Mouse (Mus musculus) neural tube, embryonic 11.5 days (tissue): ENCODE measurements around the gene Bmpr2. TPM values are rescaled to one million over a fixed set of nuclear protein-coding genes. Genes with fewer than 3 reads are reported as not detected.

Source experiments
- ATAC-seq: fragments of 200-750 bp; cut with Nextera tagmentation; 2 replicates; pipeline ENCODE4 v1.8.0; 2017; ENCODE audit warnings: moderate number of reproducible peaks, mild to moderate bottlenecking, moderate TSS enrichment, moderate library complexity; ENCODE audit not compliant: insufficient read depth, low FRiP score, low TSS enrichment
- DNase-seq: peaks from one replicate; pipeline ENCODE4 v3.0.0-alpha.2; 2015; ENCODE audit warnings: low spot score
- H3K27ac ChIP-seq: fragments of 300-500 bp; sonication (generic); 2 replicates; pipeline ENCODE4 v1.5.1; 2014; ENCODE audit warnings: low read depth, mild to moderate bottlenecking, low read length
- H3K27me3 ChIP-seq: fragments of 300-500 bp; sonication (generic); 2 replicates; pipeline ENCODE4 v1.6.1; 2014; ENCODE audit warnings: mild to moderate bottlenecking, low read length, mixed read lengths; ENCODE audit not compliant: control insufficient read depth, insufficient read depth
- H3K36me3 ChIP-seq: fragments of 300-500 bp; sonication (generic); 2 replicates; pipeline ENCODE4 v1.6.1; 2014; ENCODE audit warnings: mild to moderate bottlenecking, low read length, moderate library complexity, mixed read lengths; ENCODE audit not compliant: control insufficient read depth, insufficient read depth
- H3K4me1 ChIP-seq: fragments of 300-500 bp; sonication (generic); 2 replicates; pipeline ENCODE4 v1.6.1; 2014; ENCODE audit warnings: low read length, mixed read lengths; ENCODE audit not compliant: control insufficient read depth, insufficient read depth
- H3K4me2 ChIP-seq: fragments of 300-500 bp; sonication (generic); 2 replicates; pipeline ENCODE4 v1.6.1; 2014; ENCODE audit warnings: low read depth, mild to moderate bottlenecking, moderate library complexity
- H3K4me3 ChIP-seq: fragments of 300-500 bp; sonication (generic); 2 replicates; pipeline ENCODE4 v1.5.1; 2014; ENCODE audit warnings: low read depth, low read length
- H3K9ac ChIP-seq: fragments of 300-500 bp; sonication (generic); 2 replicates; pipeline ENCODE4 v1.6.1; 2014; ENCODE audit warnings: mild to moderate bottlenecking, low read length
- H3K9me3 ChIP-seq: fragments of 300-500 bp; sonication (generic); 2 replicates; pipeline ENCODE4 v1.6.1; 2016; ENCODE audit warnings: low read length; ENCODE audit not compliant: control insufficient read depth
- WGBS: fragments of 180-500 bp; shearing (Covaris S2); extraction: QIAGEN DNeasy Blood & Tissue Kit; methylation state at CpG from one replicate; pipeline ENCODE4 v1.1.7; 2014; 5-methylcytosine and 5-hydroxymethylcytosine counted together
- polyA plus RNA-seq: library from polyadenylated mRNA; unstranded; fragments of >200 nt; fragmentation: Nextera tagmentation; extraction: Ambion mirVana; gene quantifications from 2 replicates; pipeline ENCODE4 v1.2.1, GENCODE M21; 2014

The Bmpr2 gene
- polyA plus RNA-seq = 12.7 and 14.3 TPM in 2 replicates

- WGBS = under 1% methylated on average over 61 of the region's 75 CpGs
- peak within 1 kb of the TSS; percentile 77 for H3K4me2 ChIP-seq
- H3K27ac ChIP-seq = peak within 1 kb of the TSS; percentile 99
- H3K27me3 ChIP-seq = no peaks in the 10 kb centered on the region
- H3K4me3 ChIP-seq = peak within 1 kb of the TSS; percentile 58
- DNase-seq (peak; percentile 90), ATAC-seq (peak; percentile 94)
- H3K9ac ChIP-seq = peak within 1 kb of the TSS; percentile 97
- H3K9me3 ChIP-seq = no peaks in the 10 kb centered on the region
- H3K36me3 ChIP-seq = no peaks in the 10 kb centered on the region
- H3K4me1 ChIP-seq = peaks cover 6% of the 10 kb centered on the region
These were observed at the start of gene Bmpr2 for GRCm38 (mm10) chr1:59763164-59763768. Gene Bmpr2, plus strand, starts transcription at chr1:59763400.

GRCm38 (mm10) chr1:59719900-59720299 lies 43.3 kb upstream of the Bmpr2 start:
- Histone ChIP-seq H3K9ac (no peak overlapping the region), H3K4me1 (no peaks in the 10 kb centered on the region), H3K4me2 (no peak overlapping the region), H3K36me3 (peaks cover 2% of the 10 kb centered on the region), H3K9me3 (no peaks in the 10 kb centered on the region), H3K4me3 (no peak overlapping the region), H3K27ac (no peak overlapping the region), H3K27me3 (no peaks in the 10 kb centered on the region)
- WGBS = 52% methylated on average over 4 of the region's 4 CpGs
- DNase-seq = no peak
- ATAC-seq = no peak

GRCm38 (mm10) chr1:59725661-59726060 lies 37.5 kb upstream of the Bmpr2 start:
- Histone ChIP-seq H3K4me2 (no peak overlapping the region), H3K4me3 (no peak overlapping the region), H3K27me3 (no peaks in the 10 kb centered on the region), H3K36me3 (no peaks in the 10 kb centered on the region), H3K4me1 (no peaks in the 10 kb centered on the region), H3K9me3 (no peaks in the 10 kb centered on the region), H3K27ac (no peak overlapping the region), H3K9ac (no peak overlapping the region)
- 65% methylated on average over 4 of the region's 4 CpGs for WGBS
- ATAC-seq (no peak), DNase-seq (no peak)

GRCm38 (mm10) chr1:59730106-59730505 lies 33.1 kb upstream of the Bmpr2 start:
- 93% methylated on average over 8 of the region's 8 CpGs for WGBS
- no peak for ATAC-seq
- no peak overlapping the region for H3K27ac ChIP-seq
- H3K9me3 ChIP-seq = no peaks in the 10 kb centered on the region
- no peak overlapping the region for H3K4me2 ChIP-seq
- no peak overlapping the region for H3K4me3 ChIP-seq
- H3K27me3 ChIP-seq = no peaks in the 10 kb centered on the region
- no peaks in the 10 kb centered on the region for H3K4me1 ChIP-seq
- no peak for DNase-seq
- no peak overlapping the region for H3K9ac ChIP-seq
- no peaks in the 10 kb centered on the region for H3K36me3 ChIP-seq

- Histone ChIP-seq H3K4me2 (no peak overlapping the region), H3K4me3 (no peak overlapping the region), H3K9me3 (no peaks in the 10 kb centered on the region), H3K27me3 (no peaks in the 10 kb centered on the region), H3K9ac (no peak overlapping the region), H3K36me3 (no peaks in the 10 kb centered on the region), H3K27ac (no peak overlapping the region), H3K4me1 (no peaks in the 10 kb centered on the region)
- no peak for DNase-seq
- ATAC-seq = no peak
- 79% methylated on average over 4 of the region's 4 CpGs for WGBS
These were observed 32.5 kb upstream of the Bmpr2 start for GRCm38 (mm10) chr1:59730737-59731136.

- H3K4me1 ChIP-seq = no peaks in the 10 kb centered on the region
- H3K27me3 ChIP-seq = no peaks in the 10 kb centered on the region
- no peaks in the 10 kb centered on the region for H3K9me3 ChIP-seq
- no peak overlapping the region for H3K4me2 ChIP-seq
- no peaks in the 10 kb centered on the region for H3K36me3 ChIP-seq
- H3K9ac ChIP-seq = no peak overlapping the region
- ATAC-seq (no peak), DNase-seq (no peak)
- no peak overlapping the region for H3K4me3 ChIP-seq
- WGBS = 85% methylated on average over 6 of the region's 6 CpGs
- no peak overlapping the region for H3K27ac ChIP-seq
These were observed 29.1 kb upstream of the Bmpr2 start for GRCm38 (mm10) chr1:59734076-59734475.

GRCm38 (mm10) chr1:59738768-59739414 lies 24.3 kb upstream of the Bmpr2 start:
- no peak for DNase-seq
- Histone ChIP-seq H3K4me3 (no peak overlapping the region), H3K27ac (no peak overlapping the region), H3K36me3 (no peaks in the 10 kb centered on the region), H3K4me1 (no peaks in the 10 kb centered on the region), H3K27me3 (no peaks in the 10 kb centered on the region), H3K9me3 (no peaks in the 10 kb centered on the region), H3K9ac (no peak overlapping the region), H3K4me2 (no peak overlapping the region)
- ATAC-seq = no peak
- WGBS = 84% methylated on average over 6 of the region's 6 CpGs

- H3K27me3 ChIP-seq = no peaks in the 10 kb centered on the region
- no peak overlapping the region for H3K4me2 ChIP-seq
- no peak for DNase-seq
- no peaks in the 10 kb centered on the region for H3K4me1 ChIP-seq
- H3K9ac ChIP-seq = no peak overlapping the region
- no peaks in the 10 kb centered on the region for H3K9me3 ChIP-seq
- H3K4me3 ChIP-seq = no peak overlapping the region
- H3K27ac ChIP-seq = no peak overlapping the region
- H3K36me3 ChIP-seq = no peaks in the 10 kb centered on the region
- ATAC-seq = no peak
- WGBS = 76% methylated on average over 17 of the region's 17 CpGs
These were observed 23.4 kb upstream of the Bmpr2 start for GRCm38 (mm10) chr1:59739577-59740354.
